Comparison of ENCODE assay signal across 8 mouse cellular contexts in the genomic region with DNA sequence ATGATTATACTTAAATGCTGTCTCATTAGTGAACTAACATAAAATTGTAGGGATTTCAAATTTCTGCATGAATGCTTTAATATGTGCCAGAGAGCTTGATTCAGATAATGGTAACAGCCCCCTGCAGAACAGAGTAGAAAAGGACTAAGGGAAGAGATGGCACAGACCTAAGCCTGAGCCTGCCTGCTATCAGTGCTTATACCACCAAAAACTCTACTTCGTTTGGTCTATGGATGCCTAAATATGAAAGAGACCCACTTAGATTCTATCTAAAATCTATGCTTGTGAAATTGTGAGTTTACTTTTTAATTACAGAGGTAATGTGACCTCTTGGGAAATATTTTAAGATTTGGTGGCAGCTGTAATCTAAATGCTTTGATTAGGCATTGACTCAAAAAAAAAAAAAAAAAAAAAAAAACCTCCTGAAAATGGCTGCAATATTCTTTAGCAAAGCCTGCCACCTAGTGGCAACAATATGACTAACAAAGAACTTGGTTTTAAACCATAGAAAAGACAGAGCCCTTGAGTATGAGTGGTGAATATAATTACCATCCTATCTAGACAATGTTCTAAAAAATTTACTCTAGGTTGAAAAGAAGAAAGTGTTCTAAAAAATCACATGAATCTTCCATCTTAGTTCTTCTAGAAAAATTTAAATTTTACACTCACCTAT.
DNase-seq lines count a peak whose midpoint lies in the region; ATAC-seq and TF ChIP-seq lines count a peak whose summit lies in the region.

No protein-coding gene starts in this region.

- peak; percentile 62 for DNase-seq in adrenal gland, postnatal 14 days
- no peak for DNase-seq in adrenal gland, postnatal 25 days
- DNase-seq in limb, embryonic 11.5 days (ENCODE audit: low spot score): peak; percentile 44
- DNase-seq in limb, embryonic 10.5 days (ENCODE audit: low spot score): no peak
- DNase-seq in T-cell, adult 2 months (ENCODE audit: low spot score): peak; percentile 7
- DNase-seq in limb, embryonic 14.5 days (ENCODE audit: low spot score): peak; percentile 37
- DNase-seq in telencephalon, adult 2 months (ENCODE audit: low read depth, low spot score): peak; percentile 34

- H3K9ac ChIP-seq in limb, embryonic 11.5 days (ENCODE audit: low read length): no peak overlapping the region
- H3K9ac ChIP-seq in forebrain, embryonic 16.5 days (replicated peaks; ENCODE audit: low read depth, low read length): no peak overlapping the region
- no peak overlapping the region for H3K9ac ChIP-seq in limb, embryonic 14.5 days (ENCODE audit: low read depth, low read length, severe bottlenecking)

- no peak for TF ChIP-seq POLR2A in limb, embryonic 14.5 days (IDR thresholded peaks at IDR 0.05; ENCODE audit: borderline replicate concordance, extremely low read depth, insufficient read depth, insufficient read length)

- no peak overlapping the region for H3K27ac ChIP-seq in limb, embryonic 11.5 days (replicated peaks; ENCODE audit: low read depth, low read length)
- H3K27ac ChIP-seq in limb, embryonic 10.5 days: no peak overlapping the region
- no peak overlapping the region for H3K27ac ChIP-seq in forebrain, embryonic 16.5 days (ENCODE audit: low read length)
- H3K27ac ChIP-seq in limb, embryonic 14.5 days (replicated peaks; ENCODE audit: low read depth, low read length): no peak overlapping the region

- H3K4me1 ChIP-seq in limb, embryonic 11.5 days (ENCODE audit: control insufficient read depth, insufficient read depth, low read length): no peaks in the 10 kb centered on the region
- no peaks in the 10 kb centered on the region for H3K4me1 ChIP-seq in limb, embryonic 10.5 days
- H3K4me1 ChIP-seq in forebrain, embryonic 16.5 days (replicated peaks; ENCODE audit: control insufficient read depth, insufficient read depth, low read length): no peaks in the 10 kb centered on the region
- no peaks in the 10 kb centered on the region for H3K4me1 ChIP-seq in limb, embryonic 14.5 days (ENCODE audit: control insufficient read depth, insufficient read depth, low read length)

- ATAC-seq in limb, embryonic 11.5 days (ENCODE audit: insufficient number of reproducible peaks, low FRiP score, low TSS enrichment, low read depth): no peak
- peak; percentile 49; the same call in 1 of the 2 replicates for ATAC-seq in forebrain, embryonic 16.5 days
- no peak for ATAC-seq in limb, embryonic 14.5 days (ENCODE audit: low FRiP score, low read depth)

- H3K4me3 ChIP-seq in limb, embryonic 11.5 days (ENCODE audit: low read depth, low read length): no peak overlapping the region
- H3K4me3 ChIP-seq in limb, embryonic 10.5 days: no peak overlapping the region
- H3K4me3 ChIP-seq in forebrain, embryonic 16.5 days (replicated peaks; ENCODE audit: low read length): no peak overlapping the region
- H3K4me3 ChIP-seq in limb, embryonic 14.5 days (replicated peaks; ENCODE audit: low read length): no peak overlapping the region

- H3K27me3 ChIP-seq in limb, embryonic 11.5 days (ENCODE audit: control insufficient read depth, insufficient read depth, low read length): no peaks in the 10 kb centered on the region
- H3K27me3 ChIP-seq in limb, embryonic 10.5 days (ENCODE audit: low read depth, poor library complexity, severe bottlenecking): no peaks in the 10 kb centered on the region
- H3K27me3 ChIP-seq in forebrain, embryonic 16.5 days (replicated peaks; ENCODE audit: control insufficient read depth, insufficient read depth, low read length): no peaks in the 10 kb centered on the region
- no peaks in the 10 kb centered on the region for H3K27me3 ChIP-seq in limb, embryonic 14.5 days (ENCODE audit: control insufficient read depth, insufficient read depth, low read length)

- no peaks in the 10 kb centered on the region for H3K9me3 ChIP-seq in limb, embryonic 11.5 days (ENCODE audit: control insufficient read depth, low read length)
- no peaks in the 10 kb centered on the region for H3K9me3 ChIP-seq in limb, embryonic 10.5 days (replicated peaks)
- no peaks in the 10 kb centered on the region for H3K9me3 ChIP-seq in forebrain, embryonic 16.5 days (ENCODE audit: control insufficient read depth, low read length)
- no peaks in the 10 kb centered on the region for H3K9me3 ChIP-seq in limb, embryonic 14.5 days (ENCODE audit: control insufficient read depth, low read length)

- no peak overlapping the region for H3K4me2 ChIP-seq in limb, embryonic 11.5 days (ENCODE audit: low read depth, severe bottlenecking)
- no peak overlapping the region for H3K4me2 ChIP-seq in forebrain, embryonic 16.5 days (ENCODE audit: low read length)
- no peak overlapping the region for H3K4me2 ChIP-seq in limb, embryonic 14.5 days (replicated peaks; ENCODE audit: low read depth, low read length, severe bottlenecking)

- 89% methylated on average over 1 of the region's 1 CpGs for WGBS in limb, embryonic 11.5 days
- WGBS in limb, embryonic 10.5 days: 82% methylated on average over 1 of the region's 1 CpGs
- WGBS in forebrain, embryonic 16.5 days: 77% methylated on average over 1 of the region's 1 CpGs
- WGBS in limb, embryonic 14.5 days: 82% methylated on average over 1 of the region's 1 CpGs

- H3K36me3 ChIP-seq in limb, embryonic 11.5 days (ENCODE audit: control insufficient read depth, insufficient read depth, low read length): no peaks in the 10 kb centered on the region
- H3K36me3 ChIP-seq in limb, embryonic 10.5 days: no peaks in the 10 kb centered on the region
- H3K36me3 ChIP-seq in forebrain, embryonic 16.5 days (ENCODE audit: control insufficient read depth, insufficient read depth): no peaks in the 10 kb centered on the region
- H3K36me3 ChIP-seq in limb, embryonic 14.5 days (ENCODE audit: control insufficient read depth, insufficient read depth, low read length): no peaks in the 10 kb centered on the region

Comparison
In these comparisons a context has a peak if more than half of its experiments do, and no peak if none do; other contexts are left out.
1. DNase-seq: peak in adrenal gland, postnatal 14 days (single experiment), limb, embryonic 11.5 days (single experiment), T-cell, adult 2 months (single experiment), limb, embryonic 14.5 days (single experiment) and telencephalon, adult 2 months (single experiment); none in adrenal gland, postnatal 25 days (single experiment) and limb, embryonic 10.5 days (single experiment).